21 mouse cellular contexts compared by ENCODE assay signal in genomic region chr16:38288851-38289250, GRCm38 (mm10). TPM values are rescaled to one million over a fixed set of nuclear protein-coding genes. Genes with fewer than 3 reads are reported as not detected.
DNase-seq lines count a peak whose midpoint lies in the region; ATAC-seq and TF ChIP-seq lines count a peak whose summit lies in the region.
"Had no signal": no experiment of that assay in that cellular context is flagged by ENCODE, and none has a peak within 500 bp of the region (broad histone marks: within the 10 kb centered on the region; RNA-seq: fewer than 3 reads in every experiment).

No protein-coding gene starts in this region.

- no peak overlapping the region for H3K9ac ChIP-seq in intestine, embryonic 16.5 days (ENCODE audit: low read depth, low read length)
- H3K9ac ChIP-seq in intestine, embryonic 15.5 days = no peak overlapping the region
- no peak overlapping the region for H3K9ac ChIP-seq in kidney, postnatal 0 days (ENCODE audit: low read depth, low read length)
- H3K9ac ChIP-seq in liver, embryonic 15.5 days = no peak overlapping the region
- H3K9ac ChIP-seq in midbrain, embryonic 11.5 days (ENCODE audit: low read length) = no peak overlapping the region
- H3K9ac ChIP-seq: forebrain, embryonic 15.5 days; hindbrain, embryonic 14.5 days had no signal

- no peak for TF ChIP-seq CTCF in kidney, postnatal 0 days (IDR thresholded peaks at IDR 0.05; ENCODE audit: low read depth)

- H3K9me3 ChIP-seq in intestine, embryonic 16.5 days (ENCODE audit: control insufficient read depth, low read length) = no peaks in the 10 kb centered on the region
- no peaks in the 10 kb centered on the region for H3K9me3 ChIP-seq in intestine, embryonic 15.5 days
- no peaks in the 10 kb centered on the region for H3K9me3 ChIP-seq in kidney, postnatal 0 days (replicated peaks; ENCODE audit: low read length)
- no peaks in the 10 kb centered on the region for H3K9me3 ChIP-seq in liver, embryonic 15.5 days (replicated peaks)
- no peaks in the 10 kb centered on the region for H3K9me3 ChIP-seq in midbrain, embryonic 11.5 days (ENCODE audit: control insufficient read depth, low read length)
- H3K9me3 ChIP-seq: forebrain, embryonic 15.5 days had no signal

- peak overlapping the region; percentile 17; the same call in 1 of the 2 replicates for H3K4me2 ChIP-seq in intestine, embryonic 16.5 days (ENCODE audit: low read depth, low read length)
- no peak overlapping the region for H3K4me2 ChIP-seq in intestine, embryonic 15.5 days (replicated peaks)
- H3K4me2 ChIP-seq in kidney, postnatal 0 days (ENCODE audit: low read length) = no peak overlapping the region
- 0 out of 2 replicates have a peak overlapping the region, but pooled peaks have one; percentile 4 for H3K4me2 ChIP-seq in liver, embryonic 15.5 days
- H3K4me2 ChIP-seq in midbrain, embryonic 11.5 days = no peak overlapping the region
- H3K4me2 ChIP-seq: forebrain, embryonic 15.5 days; heart, embryonic 11.5 days; hindbrain, embryonic 14.5 days had no signal

- H3K27ac ChIP-seq in intestine, embryonic 16.5 days (ENCODE audit: low read length) = no peak overlapping the region
- no peak overlapping the region for H3K27ac ChIP-seq in intestine, embryonic 15.5 days
- no peak overlapping the region for H3K27ac ChIP-seq in kidney, postnatal 0 days
- H3K27ac ChIP-seq in liver, embryonic 15.5 days (replicated peaks) = 0 out of 2 replicates have a peak overlapping the region, but pooled peaks have one; percentile 76
- H3K27ac ChIP-seq in midbrain, embryonic 11.5 days (ENCODE audit: low read depth, low read length) = no peak overlapping the region
- H3K27ac ChIP-seq: forebrain, embryonic 15.5 days; hindbrain, embryonic 14.5 days had no signal

- peak; percentile 26 for DNase-seq in NIH3T3 (ENCODE audit: low read depth)
- DNase-seq in kidney, postnatal 0 days (ENCODE audit: low spot score) = no peak
- no peak for DNase-seq in midbrain, embryonic 11.5 days (ENCODE audit: low spot score, missing footprints)
- DNase-seq in cerebellum, postnatal 25 days = no peak
- DNase-seq: adrenal gland, postnatal 14 days; B cell, adult 2 months; cerebellum, adult 11-12 months; gastrocnemius, postnatal 36 days; heart, postnatal 14 days; lung, postnatal 10 days; thymus, adult 18-20 months had no signal

- H3K27me3 ChIP-seq in intestine, embryonic 16.5 days (replicated peaks; ENCODE audit: control insufficient read depth, insufficient read depth, low read length) = no peaks in the 10 kb centered on the region
- no peaks in the 10 kb centered on the region for H3K27me3 ChIP-seq in intestine, embryonic 15.5 days (replicated peaks)
- H3K27me3 ChIP-seq in kidney, postnatal 0 days (ENCODE audit: insufficient read depth, low read length) = no peaks in the 10 kb centered on the region
- H3K27me3 ChIP-seq in liver, embryonic 15.5 days = no peaks in the 10 kb centered on the region
- H3K27me3 ChIP-seq in midbrain, embryonic 11.5 days (ENCODE audit: control insufficient read depth, insufficient read depth, low read length) = no peaks in the 10 kb centered on the region
- H3K27me3 ChIP-seq: forebrain, embryonic 15.5 days had no signal

- ATAC-seq in intestine, embryonic 16.5 days = peak; percentile 43; the same call in 1 of the 2 replicates
- ATAC-seq in intestine, embryonic 15.5 days = no peak
- 0 out of 2 replicates have a peak, but pooled peaks have one; percentile 60 for ATAC-seq in kidney, postnatal 0 days (replicated peaks; ENCODE audit: low FRiP score, low read depth)
- ATAC-seq in liver, embryonic 15.5 days (ENCODE audit: insufficient read depth) = no peak
- ATAC-seq in midbrain, embryonic 11.5 days (ENCODE audit: low FRiP score) = no peak
- ATAC-seq in activated CD4-positive, CD25-positive, alpha-beta regulatory T cell, adult 4 months = no peak
- ATAC-seq: forebrain, embryonic 15.5 days had no signal

- no peaks in the 10 kb centered on the region for H3K36me3 ChIP-seq in intestine, embryonic 16.5 days (ENCODE audit: control insufficient read depth, insufficient read depth, low read length)
- no peaks in the 10 kb centered on the region for H3K36me3 ChIP-seq in intestine, embryonic 15.5 days
- H3K36me3 ChIP-seq in kidney, postnatal 0 days (ENCODE audit: insufficient read depth, low read length) = no peaks in the 10 kb centered on the region
- no peaks in the 10 kb centered on the region for H3K36me3 ChIP-seq in liver, embryonic 15.5 days (replicated peaks)
- no peaks in the 10 kb centered on the region for H3K36me3 ChIP-seq in midbrain, embryonic 11.5 days (ENCODE audit: control insufficient read depth, insufficient read depth, low read length)
- H3K36me3 ChIP-seq: forebrain, embryonic 15.5 days had no signal

- 21% methylated on average over 6 of the region's 6 CpGs for WGBS in intestine, embryonic 16.5 days
- 23% methylated on average over 6 of the region's 6 CpGs for WGBS in intestine, embryonic 15.5 days
- 17% methylated on average over 6 of the region's 6 CpGs for WGBS in kidney, postnatal 0 days
- WGBS in liver, embryonic 15.5 days (ENCODE audit: insufficient replicate concordance) = 24% methylated on average over 6 of the region's 6 CpGs
- 40% methylated on average over 6 of the region's 6 CpGs for WGBS in midbrain, embryonic 11.5 days

- no peak overlapping the region for H3K4me3 ChIP-seq in intestine, embryonic 16.5 days (ENCODE audit: low read length)
- H3K4me3 ChIP-seq in intestine, embryonic 15.5 days (replicated peaks) = no peak overlapping the region
- H3K4me3 ChIP-seq in kidney, postnatal 0 days (replicated peaks; ENCODE audit: low read depth, low read length) = no peak overlapping the region
- no peak overlapping the region for H3K4me3 ChIP-seq in liver, embryonic 15.5 days (replicated peaks)
- no peak overlapping the region for H3K4me3 ChIP-seq in midbrain, embryonic 11.5 days (ENCODE audit: low read depth, low read length)
- H3K4me3 ChIP-seq: forebrain, embryonic 15.5 days had no signal

- peaks cover 23% of the 10 kb centered on the region for H3K4me1 ChIP-seq in intestine, embryonic 16.5 days (ENCODE audit: control insufficient read depth, insufficient read depth, low read length)
- H3K4me1 ChIP-seq in intestine, embryonic 15.5 days (replicated peaks) = peaks cover 15% of the 10 kb centered on the region
- peaks cover 6% of the 10 kb centered on the region; the same call in 1 of the 2 replicates for H3K4me1 ChIP-seq in kidney, postnatal 0 days (replicated peaks; ENCODE audit: insufficient read depth, low read length)
- H3K4me1 ChIP-seq in liver, embryonic 15.5 days (replicated peaks) = peaks cover 7% of the 10 kb centered on the region; the same call in 1 of the 2 replicates
- H3K4me1 ChIP-seq in midbrain, embryonic 11.5 days (ENCODE audit: control insufficient read depth, insufficient read depth, low read length) = no peaks in the 10 kb centered on the region
- H3K4me1 ChIP-seq: forebrain, embryonic 15.5 days had no signal

RNA-seq across cellular contexts. Expression of gene Nr1i2, which starts 5.8 kb away (rescaled TPM):
- polyA plus RNA-seq in intestine, embryonic 16.5 days (2015; fragmentation: Nextera tagmentation; extraction: Ambion mirVana) = 17.4 and 17.9 TPM in 2 replicates
- polyA plus RNA-seq in intestine, embryonic 15.5 days (2015; fragmentation: Nextera tagmentation; extraction: Ambion mirVana) = 12.1 and 13.1 TPM in 2 replicates
- 0.26 and 0.45 TPM in 2 replicates for polyA plus RNA-seq in kidney, postnatal 0 days (2015; fragmentation: Nextera tagmentation; extraction: Ambion mirVana)
- polyA plus RNA-seq in liver, embryonic 15.5 days (2015; fragmentation: Nextera tagmentation; extraction: Ambion mirVana) = 4.8 and 5.3 TPM in 2 replicates
- polyA plus RNA-seq in midbrain, embryonic 11.5 days (2014; fragmentation: Nextera tagmentation; extraction: Ambion mirVana) = not detected in 2 replicates
- polyA plus RNA-seq in activated CD4-positive, CD25-positive, alpha-beta regulatory T cell, adult 4 months (2017; shearing (Covaris generic)) = not detected
- polyA plus RNA-seq: forebrain, embryonic 15.5 days; hindbrain, embryonic 14.5 days; midbrain, postnatal 0 days had no signal

RNA-seq across cellular contexts. Expression of gene Maats1, which starts 53.1 kb away (rescaled TPM):
- polyA plus RNA-seq in intestine, embryonic 16.5 days (2015; fragmentation: Nextera tagmentation; extraction: Ambion mirVana) = 0.18 and 0.31 TPM in 2 replicates
- polyA plus RNA-seq in intestine, embryonic 15.5 days (2015; fragmentation: Nextera tagmentation; extraction: Ambion mirVana) = 0.08 and 0.18 TPM in 2 replicates
- polyA plus RNA-seq in kidney, postnatal 0 days (2015; fragmentation: Nextera tagmentation; extraction: Ambion mirVana) = 0.14 and 0.21 TPM in 2 replicates
- 0.03 and 0.05 TPM in 2 replicates for polyA plus RNA-seq in liver, embryonic 15.5 days (2015; fragmentation: Nextera tagmentation; extraction: Ambion mirVana)
- polyA plus RNA-seq in midbrain, embryonic 11.5 days (2014; fragmentation: Nextera tagmentation; extraction: Ambion mirVana) = 0.32 and 0.60 TPM in 2 replicates
- under 1 TPM in 1 of 2 experiments, not detected in 1; 0.61 TPM for polyA plus RNA-seq in activated CD4-positive, CD25-positive, alpha-beta regulatory T cell, adult 4 months (2017; shearing (Covaris generic))

RNA-seq across cellular contexts. Expression of gene Cox17, which starts 57.9 kb away (rescaled TPM):
- 223 and 249 TPM in 2 replicates for polyA plus RNA-seq in intestine, embryonic 16.5 days (2015; fragmentation: Nextera tagmentation; extraction: Ambion mirVana)
- 233 TPM in 2 replicates for polyA plus RNA-seq in intestine, embryonic 15.5 days (2015; fragmentation: Nextera tagmentation; extraction: Ambion mirVana)
- polyA plus RNA-seq in kidney, postnatal 0 days (2015; fragmentation: Nextera tagmentation; extraction: Ambion mirVana) = 283 and 305 TPM in 2 replicates
- polyA plus RNA-seq in liver, embryonic 15.5 days (2015; fragmentation: Nextera tagmentation; extraction: Ambion mirVana) = 202 and 255 TPM in 2 replicates
- polyA plus RNA-seq in midbrain, embryonic 11.5 days (2014; fragmentation: Nextera tagmentation; extraction: Ambion mirVana) = 122 and 124 TPM in 2 replicates
- polyA plus RNA-seq in activated CD4-positive, CD25-positive, alpha-beta regulatory T cell, adult 4 months (2017; shearing (Covaris generic)) = 100 to 1,000 TPM; 254 to 296 TPM

RNA-seq across cellular contexts. Expression of gene Gm21987, which starts 58.0 kb away (rescaled TPM):
- polyA plus RNA-seq in intestine, embryonic 16.5 days (2015; fragmentation: Nextera tagmentation; extraction: Ambion mirVana) = 0.54 and 1.6 TPM in 2 replicates
- polyA plus RNA-seq in intestine, embryonic 15.5 days (2015; fragmentation: Nextera tagmentation; extraction: Ambion mirVana) = 0.53 TPM in 1 of 2 replicates, not detected in the other
- polyA plus RNA-seq in kidney, postnatal 0 days (2015; fragmentation: Nextera tagmentation; extraction: Ambion mirVana) = not detected in 2 replicates
- polyA plus RNA-seq in liver, embryonic 15.5 days (2015; fragmentation: Nextera tagmentation; extraction: Ambion mirVana) = not detected in 2 replicates
- not detected in 2 replicates for polyA plus RNA-seq in midbrain, embryonic 11.5 days (2014; fragmentation: Nextera tagmentation; extraction: Ambion mirVana)
- polyA plus RNA-seq in activated CD4-positive, CD25-positive, alpha-beta regulatory T cell, adult 4 months (2017; shearing (Covaris generic)) = not detected
- polyA plus RNA-seq: forebrain, embryonic 15.5 days; hindbrain, embryonic 14.5 days; large intestine, adult 2 months; limb, embryonic 14.5 days; midbrain, postnatal 0 days had no signal

Comparison
In these comparisons a context has a peak if more than half of its experiments do, and no peak if none do; other contexts are left out.
1. ATAC-seq: peak in intestine, embryonic 16.5 days (single experiment) and kidney, postnatal 0 days (single experiment); none in intestine, embryonic 15.5 days (single experiment), liver, embryonic 15.5 days (single experiment), midbrain, embryonic 11.5 days (single experiment) and activated CD4-positive, CD25-positive, alpha-beta regulatory T cell, adult 4 months (single experiment).
2. H3K4me2 ChIP-seq: peak in intestine, embryonic 16.5 days (single experiment) and liver, embryonic 15.5 days (single experiment); none in intestine, embryonic 15.5 days (single experiment), kidney, postnatal 0 days (single experiment) and midbrain, embryonic 11.5 days (single experiment).